Mouse (Mus musculus) kidney, adult 2 months (tissue): ENCODE measurements around the gene Olfr669.

Experiments
- CTCF ChIP-seq: fragments of 200-500 bp; conservative IDR thresholded peaks from 2 replicates; pipeline ENCODE4 v1.5.1; 2011; ENCODE audit warnings: low read depth, mild to moderate bottlenecking, control low read depth, low read length, moderate library complexity, mixed read lengths; ENCODE audit not compliant: insufficient read depth, insufficient read length
- POLR2A ChIP-seq: fragments of 200-500 bp; IDR thresholded peaks from one replicate; pipeline ENCODE4 v1.6.1; 2011; ENCODE audit warnings: low read depth, low read length, control low read depth

DNA sequence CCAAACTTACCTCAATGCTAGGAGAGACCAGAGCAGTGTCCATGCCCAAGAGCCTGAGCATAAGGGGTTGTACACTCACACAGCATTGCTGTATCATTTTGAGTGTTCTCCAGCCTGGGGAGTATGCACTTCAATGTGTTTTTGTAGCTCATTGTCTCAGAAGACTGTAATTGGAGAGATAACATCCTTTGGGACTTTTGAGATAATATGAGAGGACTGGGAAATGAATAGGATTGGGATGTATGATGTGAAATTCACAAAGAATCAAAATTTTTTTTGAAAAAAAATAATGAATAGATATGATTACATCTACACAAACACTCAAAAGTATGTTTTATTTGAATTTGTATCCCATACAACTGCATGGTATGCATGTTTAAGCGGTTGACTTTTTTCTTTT lies 6.1 kb upstream of the Olfr669 start, which contains the start of gene Olfr668:
- TF ChIP-seq POLR2A (no peak), CTCF (no peak)
